Mouse (Mus musculus) megakaryocyte-erythroid progenitor cell, adult 5 weeks (primary cell): ENCODE results near the gene Hint3. TPM values are rescaled to one million over a fixed set of nuclear protein-coding genes. Genes with fewer than 3 reads are reported as not detected.

Experiments
- polyA plus RNA-seq: library from polyadenylated mRNA; stranded (reverse); fragments of >175 nt; gene quantifications from 2 replicates; pipeline ENCODE4 v1.2.3, GENCODE M21; 2012

The Hint3 gene
- 4.7 and 8.3 TPM in 2 replicates for polyA plus RNA-seq

GRCm38 (mm10) chr10:30629513-30629912 is at the start of gene Hint3:
TSS of gene Hint3 (minus strand) at chr10:30629632.

GRCm38 (mm10) chr10:30600542-30600966 is 28.9 kb downstream of the Hint3 start, which contains the start of gene Trmt11:
TSS of gene Trmt11 (minus strand) at chr10:30600749.

Other genes with a start within 250 kb of the Hint3 start
- 1.8 and 2.7 TPM in 2 replicates for gene Trmt11, start 28.9 kb downstream of the Hint3 start, polyA plus RNA-seq
- 10.3 and 12.0 TPM in 2 replicates for gene Ncoa7, start 173.7 kb upstream of the Hint3 start, polyA plus RNA-seq
- gene Hey2, start 213.2 kb upstream of the Hint3 start, polyA plus RNA-seq: 0.02 TPM in 2 replicates